Mouse (Mus musculus): ENCODE data around the gene Erbb3. TPM values are rescaled to one million over a fixed set of nuclear protein-coding genes. Genes with fewer than 3 reads are reported as not detected.
A peak's percentile ranks its signal among the peaks of the same experiment; 100 is the strongest.
"Not testable (repeated sequence)": the region's sequence is repeated elsewhere in the genome, so short reads cannot be mapped to it uniquely, and the experiment has no call there.

The Erbb3 gene
- polyA plus RNA-seq, 1 experiment = 24.9 TPM

- no peak for TF ChIP-seq POLR2A (IDR thresholded peaks at IDR 0.05; ENCODE audit: borderline replicate concordance, extremely low read depth, low read depth, low read length)
- TF ChIP-seq CTCF (IDR thresholded peaks at IDR 0.05; ENCODE audit: insufficient read depth, low read length) = no peak
- Histone ChIP-seq H3K4me1 (ENCODE audit: control insufficient read depth, insufficient read depth, low read length) (peaks cover 6% of the 10 kb centered on the region), H3K4me3 (replicated peaks; ENCODE audit: extremely low read depth, low read depth, low read length) (peak overlapping the region; percentile 93)
- DNase-seq = no peak
- 36% methylated on average over 7 of the region's 7 CpGs for WGBS
These were observed 35.9 kb upstream of the Erbb3 start for GRCm38 (mm10) chr10:128625287-128625894.

GRCm38 (mm10) chr10:128623106-128623613, 33.7 kb upstream of the Erbb3 start:
- DNase-seq; H3K4me1 ChIP-seq (ENCODE audit: control insufficient read depth, insufficient read depth, low read length); H3K4me3 ChIP-seq (replicated peaks; ENCODE audit: extremely low read depth, low read depth, low read length): not testable (repeated sequence)
- 86% methylated on average over 4 of the region's 4 CpGs for WGBS

GRCm38 (mm10) chr10:128622702-128623101, 33.2 kb upstream of the Erbb3 start:
- WGBS = 86% methylated on average over 4 of the region's 4 CpGs
- no peak for DNase-seq

GRCm38 (mm10) chr10:128621986-128622520, 32.6 kb upstream of the Erbb3 start:
- 67% methylated on average over 3 of the region's 3 CpGs for WGBS

More at GRCm38 (mm10) chr10:128622702-128623101, 33.2 kb upstream of the Erbb3 start:
- TF ChIP-seq CTCF (IDR thresholded peaks at IDR 0.05; ENCODE audit: insufficient read depth, low read length) (no peak), POLR2A (IDR thresholded peaks at IDR 0.05; ENCODE audit: borderline replicate concordance, extremely low read depth, low read depth, low read length) (no peak)
- H3K4me1 ChIP-seq (ENCODE audit: control insufficient read depth, insufficient read depth, low read length) = peaks cover 6% of the 10 kb centered on the region
- no peak overlapping the region for H3K4me3 ChIP-seq (replicated peaks; ENCODE audit: extremely low read depth, low read depth, low read length)

GRCm38 (mm10) chr10:128620241-128620640, 30.8 kb upstream of the Erbb3 start:
- no peak for DNase-seq
- Histone ChIP-seq H3K4me3 (replicated peaks; ENCODE audit: extremely low read depth, low read depth, low read length) (no peak overlapping the region), H3K4me1 (ENCODE audit: control insufficient read depth, insufficient read depth, low read length) (peaks cover 3% of the 10 kb centered on the region)
- TF ChIP-seq CTCF (IDR thresholded peaks at IDR 0.05; ENCODE audit: insufficient read depth, low read length) (no peak), POLR2A (IDR thresholded peaks at IDR 0.05; ENCODE audit: borderline replicate concordance, extremely low read depth, low read depth, low read length) (no peak)

More at GRCm38 (mm10) chr10:128621986-128622520, 32.6 kb upstream of the Erbb3 start:
- DNase-seq = no peak
- Histone ChIP-seq H3K4me1 (ENCODE audit: control insufficient read depth, insufficient read depth, low read length) (peaks cover 6% of the 10 kb centered on the region), H3K4me3 (replicated peaks; ENCODE audit: extremely low read depth, low read depth, low read length) (no peak overlapping the region)
- TF ChIP-seq POLR2A (IDR thresholded peaks at IDR 0.05; ENCODE audit: borderline replicate concordance, extremely low read depth, low read depth, low read length) (no peak), CTCF (IDR thresholded peaks at IDR 0.05; ENCODE audit: insufficient read depth, low read length) (no peak)

- not testable (repeated sequence) for H3K4me3 ChIP-seq (replicated peaks; ENCODE audit: extremely low read depth, low read depth, low read length); H3K4me1 ChIP-seq (ENCODE audit: control insufficient read depth, insufficient read depth, low read length); DNase-seq
- 86% methylated on average over 5 of the region's 5 CpGs for WGBS
These were observed 29.7 kb upstream of the Erbb3 start for GRCm38 (mm10) chr10:128619148-128619547.

GRCm38 (mm10) chr10:128618570-128618969, 29.1 kb upstream of the Erbb3 start:
- H3K4me1 ChIP-seq (ENCODE audit: control insufficient read depth, insufficient read depth, low read length) = no peaks in the 10 kb centered on the region
- no peak overlapping the region for H3K4me3 ChIP-seq (replicated peaks; ENCODE audit: extremely low read depth, low read depth, low read length)
- TF ChIP-seq CTCF (IDR thresholded peaks at IDR 0.05; ENCODE audit: insufficient read depth, low read length) (no peak), POLR2A (IDR thresholded peaks at IDR 0.05; ENCODE audit: borderline replicate concordance, extremely low read depth, low read depth, low read length) (no peak)
- 82% methylated on average over 1 of the region's 1 CpGs for WGBS
- DNase-seq = no peak

- DNase-seq; H3K4me1 ChIP-seq (ENCODE audit: control insufficient read depth, insufficient read depth, low read length); H3K4me3 ChIP-seq (replicated peaks; ENCODE audit: extremely low read depth, low read depth, low read length): not testable (repeated sequence)
- 84% methylated on average over 6 of the region's 7 CpGs for WGBS
These were observed 26.5 kb upstream of the Erbb3 start for GRCm38 (mm10) chr10:128615798-128616448.

- TF ChIP-seq CTCF (IDR thresholded peaks at IDR 0.05; ENCODE audit: insufficient read depth, low read length) = no peak
- TF ChIP-seq POLR2A (IDR thresholded peaks at IDR 0.05; ENCODE audit: borderline replicate concordance, extremely low read depth, low read depth, low read length) = no peak
- DNase-seq = no peak
- 57% methylated on average over 3 of the region's 3 CpGs for WGBS
- no peak overlapping the region for H3K4me3 ChIP-seq (replicated peaks; ENCODE audit: extremely low read depth, low read depth, low read length)
- peaks cover 2% of the 10 kb centered on the region; the same call in 1 of the 2 replicates for H3K4me1 ChIP-seq (ENCODE audit: control insufficient read depth, insufficient read depth, low read length)
These were observed 25.5 kb upstream of the Erbb3 start for GRCm38 (mm10) chr10:128614934-128615333.

- DNase-seq = not testable (repeated sequence)
These were observed 24.4 kb upstream of the Erbb3 start for GRCm38 (mm10) chr10:128613820-128614219.

More at GRCm38 (mm10) chr10:128613820-128614219, 24.4 kb upstream of the Erbb3 start:
- 52% methylated on average over 4 of the region's 4 CpGs for WGBS
- not testable (repeated sequence) for H3K4me3 ChIP-seq (replicated peaks; ENCODE audit: extremely low read depth, low read depth, low read length); H3K4me1 ChIP-seq (ENCODE audit: control insufficient read depth, insufficient read depth, low read length)

Measured in lung, adult 2 months (tissue).